In genomic region chr14:57708580-57708979, GRCm38 (mm10) we compare ENCODE assay signal across 11 mouse cellular contexts. TPM values are rescaled to one million over a fixed set of nuclear protein-coding genes. Genes with fewer than 3 reads are reported as not detected.
A peak's percentile ranks its signal among the peaks of the same experiment; 100 is the strongest.
DNase-seq lines count a peak whose midpoint lies in the region; ATAC-seq and TF ChIP-seq lines count a peak whose summit lies in the region.
"Had no signal": no experiment of that assay in that cellular context is flagged by ENCODE, and none has a peak within 500 bp of the region (broad histone marks: within the 10 kb centered on the region; RNA-seq: fewer than 3 reads in every experiment).

No protein-coding gene starts in this region.

- no peak overlapping the region for H3K9ac ChIP-seq in kidney, embryonic 16.5 days (replicated peaks; ENCODE audit: low read length)
- H3K9ac ChIP-seq in heart, postnatal 0 days (replicated peaks; ENCODE audit: low read depth, low read length): no peak overlapping the region
- H3K9ac ChIP-seq: liver, embryonic 13.5 days had no signal

- WGBS in kidney, adult 2 months: 62% methylated on average over 7 of the region's 7 CpGs
- WGBS in kidney, embryonic 16.5 days: 77% methylated on average over 7 of the region's 7 CpGs
- 43% methylated on average over 7 of the region's 7 CpGs for WGBS in heart, postnatal 0 days

- H3K36me3 ChIP-seq in kidney, adult 2 months (ENCODE audit: control insufficient read depth, insufficient read depth, low read length): no peaks in the 10 kb centered on the region
- H3K36me3 ChIP-seq in kidney, embryonic 16.5 days (ENCODE audit: insufficient read depth, low read length): 0 out of 2 replicates have a peak, but pooled peaks cover 7% of the 10 kb centered on the region
- H3K36me3 ChIP-seq in heart, postnatal 0 days (replicated peaks; ENCODE audit: control insufficient read depth, insufficient read depth, low read length): peaks cover 23% of the 10 kb centered on the region
- H3K36me3 ChIP-seq: liver, embryonic 13.5 days had no signal

- H3K27me3 ChIP-seq in kidney, adult 2 months (replicated peaks; ENCODE audit: control insufficient read depth, insufficient read depth, low read length): no peaks in the 10 kb centered on the region
- no peaks in the 10 kb centered on the region for H3K27me3 ChIP-seq in kidney, embryonic 16.5 days (ENCODE audit: insufficient read depth, low read length)
- H3K27me3 ChIP-seq in heart, postnatal 0 days (ENCODE audit: control insufficient read depth, insufficient read depth, low read length): no peaks in the 10 kb centered on the region
- H3K27me3 ChIP-seq: liver, embryonic 13.5 days had no signal

- H3K4me2 ChIP-seq in kidney, embryonic 16.5 days (replicated peaks; ENCODE audit: low read depth, low read length): no peak overlapping the region
- peak overlapping the region; percentile 40 for H3K4me2 ChIP-seq in heart, postnatal 0 days (ENCODE audit: low read depth, low read length)
- H3K4me2 ChIP-seq: liver, embryonic 13.5 days had no signal

- H3K4me3 ChIP-seq in kidney, adult 2 months (ENCODE audit: insufficient read depth, low read depth, low read length): no peak overlapping the region
- no peak overlapping the region for H3K4me3 ChIP-seq in kidney, embryonic 16.5 days (ENCODE audit: low read length)
- H3K4me3 ChIP-seq in heart, postnatal 0 days (ENCODE audit: low read depth, low read length): no peak overlapping the region
- H3K4me3 ChIP-seq: liver, embryonic 13.5 days; myocyte had no signal

- no peaks in the 10 kb centered on the region; the same call in 1 of the 2 replicates for H3K4me1 ChIP-seq in kidney, adult 2 months (ENCODE audit: control insufficient read depth, insufficient read depth, low read length)
- H3K4me1 ChIP-seq in kidney, embryonic 16.5 days (ENCODE audit: insufficient read depth, low read length): peaks cover 19% of the 10 kb centered on the region
- peaks cover 40% of the 10 kb centered on the region for H3K4me1 ChIP-seq in heart, postnatal 0 days (ENCODE audit: control insufficient read depth, insufficient read depth)

- TF ChIP-seq POLR2A in kidney, adult 2 months (IDR thresholded peaks at IDR 0.05; ENCODE audit: low read depth, low read length): no peak
- TF ChIP-seq POLR2A in brain, embryonic 14.5 days (IDR thresholded peaks at IDR 0.05; ENCODE audit: borderline replicate concordance, extremely low read depth, insufficient read depth, insufficient read length, poor library complexity, severe bottlenecking): no peak

- H3K9me3 ChIP-seq in kidney, embryonic 16.5 days (ENCODE audit: low read length): no peaks in the 10 kb centered on the region
- no peaks in the 10 kb centered on the region for H3K9me3 ChIP-seq in heart, postnatal 0 days (replicated peaks; ENCODE audit: control insufficient read depth, low read length)
- H3K9me3 ChIP-seq: liver, embryonic 13.5 days had no signal

- peak overlapping the region; percentile 35; the same call in 1 of the 2 replicates for H3K27ac ChIP-seq in kidney, adult 2 months (ENCODE audit: insufficient read depth, low read depth, low read length)
- H3K27ac ChIP-seq in kidney, embryonic 16.5 days (ENCODE audit: low read length): no peak overlapping the region; the same call in 1 of the 2 replicates
- H3K27ac ChIP-seq in heart, postnatal 0 days (ENCODE audit: low read depth): peak overlapping the region; percentile 86
- H3K27ac ChIP-seq: liver, embryonic 13.5 days had no signal

- no peak for TF ChIP-seq EP300 in heart, postnatal 0 days (IDR thresholded peaks at IDR 0.05; ENCODE audit: low read depth)

- no peak for ATAC-seq in kidney, embryonic 16.5 days (ENCODE audit: low FRiP score, low TSS enrichment)
- no peak for ATAC-seq in heart, postnatal 0 days (ENCODE audit: insufficient read depth, low read depth)
- no peak for ATAC-seq in activated CD4-positive, CD25-positive, alpha-beta regulatory T cell, adult 4 months
- ATAC-seq in cerebellum, adult (ENCODE audit: insufficient number of reproducible peaks, low FRiP score, low TSS enrichment): no peak

- DNase-seq in kidney, adult 2 months: peak; percentile 50
- peak; percentile 17 for DNase-seq in brain, embryonic 14.5 days (ENCODE audit: low read depth)
- no peak for DNase-seq in heart, postnatal 0 days (ENCODE audit: low spot score)
- DNase-seq in lung, postnatal 25 days (ENCODE audit: low spot score): peak; percentile 46
- no peak for DNase-seq in left cerebral cortex, postnatal 4 days
- DNase-seq: liver, embryonic 13.5 days; right cerebral cortex, postnatal 4 days had no signal

- TF ChIP-seq CTCF in kidney, adult 2 months (conservative IDR thresholded peaks at IDR 0.05; ENCODE audit: insufficient read depth, insufficient read length, low read depth, low read length): no peak
- TF ChIP-seq CTCF in brain, embryonic 14.5 days (IDR thresholded peaks at IDR 0.05; ENCODE audit: borderline replicate concordance, extremely low read depth, insufficient read depth, insufficient read length): no peak
- TF ChIP-seq CTCF in heart, postnatal 0 days (IDR thresholded peaks at IDR 0.05; ENCODE audit: low read depth): no peak

- intact Hi-C loops in left cerebral cortex, postnatal 4 days (cut with DNase I): no loop called here

RNA-seq across cellular contexts. Expression of gene Gm49361, which starts 37.3 kb away (rescaled TPM):
- not detected in 2 replicates for polyA plus RNA-seq in kidney, adult 2 months (2012; rRNA removed)
- not detected in 2 replicates for polyA plus RNA-seq in kidney, embryonic 16.5 days (2015; fragmentation: Nextera tagmentation; extraction: Ambion mirVana)
- not detected in 2 replicates for polyA plus RNA-seq in brain, embryonic 14.5 days (2012; rRNA removed)
- not detected in 2 replicates for total RNA-seq in heart, postnatal 0 days (2014; rRNA removed; ENCODE audit: low replicate concordance)
- not detected in 2 replicates for polyA plus RNA-seq in heart, postnatal 0 days (2015; fragmentation: Nextera tagmentation; extraction: Ambion mirVana)
- not detected for polyA plus RNA-seq in activated CD4-positive, CD25-positive, alpha-beta regulatory T cell, adult 4 months (2017; shearing (Covaris generic))
- 1 to 10 TPM in 1 of 2 experiments, not detected in 1; 1.0 TPM for total RNA-seq in left cerebral cortex, postnatal 4 days (2021)
- polyA plus RNA-seq: liver, embryonic 13.5 days; myocyte had no signal

RNA-seq across cellular contexts. Expression of gene Xpo4, which starts 43.4 kb away (rescaled TPM):
- polyA plus RNA-seq in kidney, adult 2 months (2012; rRNA removed): 2.8 and 3.4 TPM in 2 replicates
- 19.8 and 24.3 TPM in 2 replicates for polyA plus RNA-seq in kidney, embryonic 16.5 days (2015; fragmentation: Nextera tagmentation; extraction: Ambion mirVana)
- 9.9 and 10.2 TPM in 2 replicates for polyA plus RNA-seq in brain, embryonic 14.5 days (2012; rRNA removed)
- total RNA-seq in heart, postnatal 0 days (2014; rRNA removed; ENCODE audit: low replicate concordance): 10.9 and 26.0 TPM in 2 replicates
- polyA plus RNA-seq in heart, postnatal 0 days (2015; fragmentation: Nextera tagmentation; extraction: Ambion mirVana): 5.1 and 6.5 TPM in 2 replicates
- polyA plus RNA-seq in activated CD4-positive, CD25-positive, alpha-beta regulatory T cell, adult 4 months (2017; shearing (Covaris generic)): 10 to 100 TPM; 21.2 to 28.7 TPM
- total RNA-seq in left cerebral cortex, postnatal 4 days (2021): 10 to 100 TPM; 18.5 to 20.1 TPM

RNA-seq across cellular contexts. Expression of gene Lats2, which starts 49.6 kb away (rescaled TPM):
- polyA plus RNA-seq in kidney, adult 2 months (2012; rRNA removed): 31.1 and 35.9 TPM in 2 replicates
- 25.9 and 27.7 TPM in 2 replicates for polyA plus RNA-seq in kidney, embryonic 16.5 days (2015; fragmentation: Nextera tagmentation; extraction: Ambion mirVana)
- polyA plus RNA-seq in brain, embryonic 14.5 days (2012; rRNA removed): 9.9 and 14.0 TPM in 2 replicates
- total RNA-seq in heart, postnatal 0 days (2014; rRNA removed; ENCODE audit: low replicate concordance): 43.7 and 68.4 TPM in 2 replicates
- polyA plus RNA-seq in heart, postnatal 0 days (2015; fragmentation: Nextera tagmentation; extraction: Ambion mirVana): 16.0 and 17.2 TPM in 2 replicates
- 10 to 100 TPM; 17.9 to 20.7 TPM for polyA plus RNA-seq in activated CD4-positive, CD25-positive, alpha-beta regulatory T cell, adult 4 months (2017; shearing (Covaris generic))
- 10 to 100 TPM; 10.5 to 10.7 TPM for total RNA-seq in left cerebral cortex, postnatal 4 days (2021)

Comparison
In these comparisons a context has a peak if more than half of its experiments do, and no peak if none do; other contexts are left out.
1. DNase-seq: peak in kidney, adult 2 months (single experiment), brain, embryonic 14.5 days (single experiment) and lung, postnatal 25 days (single experiment); none in heart, postnatal 0 days (single experiment) and left cerebral cortex, postnatal 4 days (single experiment).